Mouse (Mus musculus): Measurements from ENCODE around the gene Cuedc2.

Cuedc2 gene

GRCm38 (mm10) chr19:46305432-46306267, 32.9 kb downstream of the Cuedc2 start:
- peak; percentile 91 for DNase-seq

GRCm38 (mm10) chr19:46304908-46305333, 33.6 kb downstream of the Cuedc2 start:
- DNase-seq, result no peak

GRCm38 (mm10) chr19:46304216-46304841, 34.2 kb downstream of the Cuedc2 start, which contains the start of gene Nfkb2:
Gene Nfkb2 (plus strand): TSS chr19:46304320.
- DNase-seq, result peak; percentile 98

- no peak for DNase-seq
These were observed 35.0 kb downstream of the Cuedc2 start for GRCm38 (mm10) chr19:46303251-46304215.

- no peak for DNase-seq
These were observed 36.0 kb downstream of the Cuedc2 start for GRCm38 (mm10) chr19:46302551-46302950.

GRCm38 (mm10) chr19:46300294-46301045, 38.0 kb downstream of the Cuedc2 start:
- DNase-seq, result no peak

- DNase-seq, result no peak
These were observed 41.6 kb downstream of the Cuedc2 start for GRCm38 (mm10) chr19:46296938-46297337.

GRCm38 (mm10) chr19:46290535-46291105, 47.9 kb downstream of the Cuedc2 start:
- DNase-seq, result no peak

- DNase-seq, result no peak
These were observed 50.9 kb downstream of the Cuedc2 start for GRCm38 (mm10) chr19:46287566-46287965.

- DNase-seq, result no peak
These were observed 51.6 kb downstream of the Cuedc2 start for GRCm38 (mm10) chr19:46286926-46287325.

GRCm38 (mm10) chr19:46286047-46286446, 52.5 kb downstream of the Cuedc2 start:
- DNase-seq, result peak; percentile 55

GRCm38 (mm10) chr19:46285631-46286030, 52.9 kb downstream of the Cuedc2 start:
- no peak for DNase-seq

- DNase-seq, result no peak
These were observed 53.8 kb downstream of the Cuedc2 start for GRCm38 (mm10) chr19:46284686-46285085.

- DNase-seq, result no peak
These were observed 56.2 kb downstream of the Cuedc2 start for GRCm38 (mm10) chr19:46282081-46282849.

All from kidney, adult 9 months (tissue).